Mouse (Mus musculus): Measurements from ENCODE around the gene Pdgfc.
"Not testable (repeated sequence)": the region's sequence is repeated elsewhere in the genome, so short reads cannot be mapped to it uniquely, and the experiment has no call there.

The Pdgfc gene

GRCm38 (mm10) chr3:81045344-81046050 lies 9.3 kb downstream of the Pdgfc start:
- no peak for DNase-seq (ENCODE audit: extremely low read depth, low read depth, low spot score)

DNA sequence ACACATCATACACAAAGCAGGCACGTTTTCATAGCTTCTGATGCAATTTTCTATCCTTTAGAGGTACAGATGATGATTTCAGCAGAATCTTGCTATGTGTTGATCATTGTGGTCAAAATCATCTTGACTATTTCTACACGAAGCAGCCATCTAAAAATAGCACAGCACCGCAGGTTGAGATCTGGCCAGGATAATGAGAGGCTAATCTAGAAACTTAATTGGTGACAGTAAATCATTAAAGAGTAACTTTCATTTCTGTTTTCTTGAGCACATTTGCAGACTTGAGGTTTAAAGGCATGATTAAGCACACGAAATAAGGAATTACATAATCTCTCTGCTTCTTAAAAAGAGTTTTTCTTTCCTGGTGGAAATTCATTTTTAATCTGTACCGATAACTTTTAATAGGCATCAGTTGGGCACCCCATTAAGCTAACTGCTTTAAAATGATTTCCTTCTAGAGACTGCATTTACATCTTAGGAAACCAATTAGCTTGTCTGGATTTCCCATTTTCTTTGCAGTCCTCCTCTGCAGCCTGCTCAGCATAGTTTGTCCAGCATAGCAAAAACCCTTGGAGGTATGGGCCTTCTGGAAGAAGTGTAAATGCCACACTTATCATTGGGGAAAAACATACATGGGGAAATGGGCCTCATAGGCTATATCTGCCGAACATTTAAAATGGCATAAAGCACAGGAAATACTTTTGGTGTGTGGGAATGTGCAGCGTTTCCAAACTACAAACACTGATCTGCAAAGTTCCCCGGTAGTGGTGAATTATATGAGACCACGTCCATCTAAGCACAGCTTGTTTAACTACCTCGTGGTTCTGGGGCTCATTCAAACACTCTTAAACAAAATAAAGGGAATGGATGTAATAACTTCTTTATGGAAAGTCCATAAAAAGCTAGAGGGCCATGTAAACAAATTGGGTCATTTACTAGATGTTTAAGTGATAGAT lies 10.7 kb downstream of the Pdgfc start:
- DNase-seq (ENCODE audit: extremely low read depth, low read depth, low spot score): no peak

DNA sequence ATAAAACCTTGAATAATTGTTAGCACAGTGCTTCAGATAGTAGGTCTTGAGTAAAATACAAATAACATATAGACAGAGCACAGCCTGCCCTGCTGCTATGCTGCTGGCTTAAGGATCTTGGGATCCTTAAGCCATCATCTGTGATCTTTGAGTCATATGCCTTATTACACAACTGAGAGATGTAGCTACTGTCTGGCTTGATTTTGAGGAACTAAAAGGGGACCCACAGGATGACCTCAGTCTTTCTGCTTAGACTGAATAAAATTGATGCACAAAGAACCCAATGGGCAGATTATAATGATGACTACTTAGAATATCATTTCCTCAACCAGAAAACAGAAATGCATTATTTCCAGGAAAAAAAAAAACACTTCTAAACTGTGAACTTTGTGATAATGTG lies 15.3 kb downstream of the Pdgfc start:
- no peak for DNase-seq (ENCODE audit: extremely low read depth, low read depth, low spot score)

DNA sequence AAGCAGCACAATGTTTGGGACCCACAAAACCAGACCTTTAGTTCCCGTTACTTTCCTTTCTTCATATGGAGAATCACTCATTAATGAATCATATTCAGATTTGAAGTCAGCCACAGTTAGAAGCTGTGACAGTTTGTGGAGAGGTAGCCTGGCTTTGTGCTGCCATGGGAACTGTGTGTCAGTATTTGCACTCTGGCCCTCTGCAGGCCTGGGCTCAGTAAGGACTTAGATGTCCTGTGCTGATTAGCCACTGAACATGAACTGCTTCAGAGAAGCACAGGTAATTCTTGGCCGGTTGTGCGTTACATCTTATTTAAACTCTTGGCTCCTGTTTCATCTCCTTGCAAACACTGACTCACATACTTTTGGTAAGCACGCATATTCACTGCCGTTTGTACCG lies 16.2 kb downstream of the Pdgfc start:
- DNase-seq (ENCODE audit: extremely low read depth, low read depth, low spot score): no peak

GRCm38 (mm10) chr3:81054074-81054473 lies 17.9 kb downstream of the Pdgfc start:
- no peak for DNase-seq (ENCODE audit: extremely low read depth, low read depth, low spot score)

- no peak for DNase-seq (ENCODE audit: extremely low read depth, low read depth, low spot score)
Observed at GRCm38 (mm10) chr3:81057719-81058118, 21.5 kb downstream of the Pdgfc start.

GRCm38 (mm10) chr3:81058527-81059031 lies 22.4 kb downstream of the Pdgfc start:
- DNase-seq (ENCODE audit: extremely low read depth, low read depth, low spot score): no peak

GRCm38 (mm10) chr3:81068550-81068949 lies 32.3 kb downstream of the Pdgfc start:
- DNase-seq (ENCODE audit: extremely low read depth, low read depth, low spot score): no peak

DNA sequence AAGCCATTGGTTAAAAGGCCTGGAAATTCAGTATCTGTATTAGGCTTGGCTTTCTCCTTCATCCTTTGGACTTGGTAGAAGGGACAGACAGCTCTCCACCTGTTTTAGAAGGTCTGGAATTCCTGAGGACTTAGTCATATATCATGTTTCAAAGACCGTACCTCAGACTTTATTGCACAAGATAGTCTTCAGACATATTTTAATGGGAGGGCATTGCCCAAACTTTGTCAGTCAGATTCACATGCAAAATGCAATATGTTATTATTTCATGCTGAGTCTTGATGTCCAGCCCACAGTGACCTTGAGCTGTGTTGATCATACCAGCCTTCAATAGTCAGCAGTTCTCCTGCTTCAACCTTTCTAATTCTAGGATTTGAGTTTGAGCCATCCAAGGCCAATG lies 64.9 kb downstream of the Pdgfc start:
- no peak for DNase-seq (ENCODE audit: extremely low read depth, low read depth, low spot score)

GRCm38 (mm10) chr3:81102158-81102876 lies 66.1 kb downstream of the Pdgfc start:
- DNase-seq (ENCODE audit: extremely low read depth, low read depth, low spot score): no peak

GRCm38 (mm10) chr3:81102877-81103420 lies 66.7 kb downstream of the Pdgfc start:
- DNase-seq (ENCODE audit: extremely low read depth, low read depth, low spot score): no peak

DNA sequence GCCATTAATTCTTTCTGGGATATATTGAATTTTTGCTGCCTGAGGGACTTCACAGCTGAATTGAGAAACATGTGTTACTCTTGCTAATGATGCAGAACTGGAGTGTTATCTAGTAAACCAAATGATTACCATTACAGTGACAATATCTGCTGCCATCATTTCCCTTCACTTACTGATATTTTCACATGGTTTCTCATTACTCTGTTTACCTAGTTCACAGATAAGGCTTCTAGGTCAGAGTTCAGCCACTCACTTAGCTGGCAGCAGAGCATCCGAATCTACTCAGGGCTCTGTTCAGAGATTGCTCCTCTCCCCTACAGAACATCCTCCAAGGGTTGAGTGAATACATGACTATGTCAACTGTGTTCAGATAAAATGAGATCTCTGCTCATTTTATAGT lies 71.3 kb downstream of the Pdgfc start:
- no peak for DNase-seq (ENCODE audit: extremely low read depth, low read depth, low spot score)

DNA sequence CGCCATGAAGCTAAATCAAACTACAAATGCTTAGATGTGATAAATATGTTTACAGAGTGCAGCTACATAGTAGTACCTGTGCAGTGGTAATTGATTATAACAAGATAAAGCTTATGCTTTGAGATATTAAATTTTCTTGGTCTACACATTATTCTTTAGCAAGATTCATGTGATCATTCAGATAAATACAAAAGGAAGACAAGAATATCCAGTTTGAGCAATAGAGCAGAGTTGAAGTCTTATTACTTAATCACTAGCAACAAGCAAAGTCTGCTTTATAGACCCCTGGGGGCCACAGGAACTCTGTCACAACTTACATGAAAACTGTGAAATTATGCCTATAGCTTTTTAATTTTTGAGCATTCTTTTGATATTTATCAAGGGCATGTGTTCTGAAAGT lies 74.8 kb downstream of the Pdgfc start:
- DNase-seq (ENCODE audit: extremely low read depth, low read depth, low spot score): peak; percentile 63

DNA sequence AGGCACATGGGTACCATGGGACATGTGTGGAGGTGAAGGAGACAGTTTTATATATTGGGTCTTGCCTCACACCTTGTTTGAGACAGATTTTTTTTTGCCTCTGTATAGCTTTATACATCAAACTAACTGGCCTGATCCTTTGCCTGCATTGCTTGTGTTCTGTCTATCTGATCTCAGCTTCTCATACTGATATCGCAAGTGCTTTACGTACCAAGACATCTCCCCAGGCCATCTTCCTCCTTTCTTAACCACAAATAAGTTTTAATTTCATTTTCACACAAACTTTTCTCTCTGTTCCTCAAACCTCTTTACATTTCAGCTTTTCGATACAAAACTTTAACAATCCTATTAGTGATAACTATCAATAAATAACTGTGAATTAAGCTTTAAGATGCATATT lies 76.7 kb downstream of the Pdgfc start:
- DNase-seq (ENCODE audit: extremely low read depth, low read depth, low spot score): no peak

GRCm38 (mm10) chr3:81120664-81121063 lies 84.4 kb downstream of the Pdgfc start:
- no peak for DNase-seq (ENCODE audit: extremely low read depth, low read depth, low spot score)

GRCm38 (mm10) chr3:81121731-81122130 lies 85.5 kb downstream of the Pdgfc start:
- DNase-seq (ENCODE audit: extremely low read depth, low read depth, low spot score): peak; percentile 58

- DNase-seq (ENCODE audit: extremely low read depth, low read depth, low spot score): no peak
Observed at GRCm38 (mm10) chr3:81123461-81123860, 87.2 kb downstream of the Pdgfc start.

DNA sequence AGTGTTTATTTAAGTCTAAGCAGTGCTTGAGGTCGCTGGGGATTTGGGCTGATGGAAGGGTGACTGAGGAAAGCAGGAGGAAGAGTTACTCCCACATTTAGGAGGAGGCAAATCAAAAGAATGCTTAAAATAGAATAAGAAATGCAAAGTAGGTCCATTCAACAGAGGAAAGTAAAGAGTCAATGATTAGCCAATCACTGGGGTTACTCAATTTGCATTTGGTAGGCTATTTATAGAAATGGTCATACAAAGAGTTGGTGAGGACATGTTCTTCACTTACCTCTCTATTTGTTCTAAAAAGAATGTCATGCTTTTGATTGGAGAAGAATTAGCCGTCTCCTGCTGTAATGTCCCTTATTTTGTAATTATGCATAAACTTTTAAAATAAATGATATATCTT lies 90.8 kb downstream of the Pdgfc start:
- no peak for DNase-seq (ENCODE audit: extremely low read depth, low read depth, low spot score)

DNA sequence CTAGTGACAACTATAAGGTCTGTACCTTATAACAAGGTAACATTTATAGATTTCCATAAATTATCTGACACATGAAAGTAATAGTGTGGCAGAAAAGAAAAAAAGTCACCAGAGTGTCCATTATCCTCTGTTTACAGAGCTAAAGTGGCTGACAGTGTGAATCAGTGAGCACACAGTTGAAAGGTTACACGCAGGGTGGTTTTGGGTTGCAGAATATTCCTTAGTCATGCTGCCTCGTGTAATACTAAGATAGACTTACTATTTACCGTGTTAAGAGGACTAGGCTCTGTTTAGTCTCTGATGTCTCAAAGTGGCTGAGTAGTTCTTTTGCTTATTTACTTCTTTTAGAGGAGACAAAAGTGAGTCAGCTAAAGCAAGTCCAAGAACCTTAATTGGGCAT lies 100.8 kb downstream of the Pdgfc start:
- no peak for DNase-seq (ENCODE audit: extremely low read depth, low read depth, low spot score)

DNA sequence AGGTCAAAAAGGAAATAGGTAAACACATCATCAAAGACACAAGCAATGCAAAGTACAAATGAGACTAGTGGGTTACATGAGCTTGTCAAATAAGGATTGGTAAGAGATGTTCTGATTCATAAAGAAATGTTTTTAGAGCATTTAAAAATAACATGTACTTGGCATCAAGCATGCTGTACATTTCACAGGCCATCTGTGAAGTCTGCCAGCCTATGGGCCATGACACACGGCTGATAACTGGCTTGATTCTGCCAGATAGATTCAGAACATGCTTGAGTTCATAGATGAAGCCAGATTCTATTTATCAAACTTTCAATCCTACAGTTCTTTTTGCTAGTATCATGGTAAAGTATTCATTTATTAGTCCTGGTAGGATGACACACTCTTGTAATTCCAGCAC lies 101.8 kb downstream of the Pdgfc start:
- DNase-seq (ENCODE audit: extremely low read depth, low read depth, low spot score): not testable (repeated sequence)

- DNase-seq (ENCODE audit: extremely low read depth, low read depth, low spot score): peak; percentile 84
Observed at GRCm38 (mm10) chr3:81143730-81144129, 107.5 kb downstream of the Pdgfc start.
